Mouse (Mus musculus) kidney, embryonic 14.5 days (tissue): ENCODE results near the gene Tiprl. TPM values are rescaled to one million over a fixed set of nuclear protein-coding genes. Genes with fewer than 3 reads are reported as not detected.

Source experiments
- ATAC-seq: fragments of 200-750 bp; cut with Nextera tagmentation; 2 replicates; pipeline ENCODE4 v1.8.0; 2017; ENCODE audit warnings: moderate number of reproducible peaks, mild to moderate bottlenecking, moderate TSS enrichment, moderate library complexity; ENCODE audit not compliant: low FRiP score, low TSS enrichment
- H3K27ac ChIP-seq: fragments of 300-500 bp; sonication (generic); 2 replicates; pipeline ENCODE4 v1.5.1; 2014; ENCODE audit warnings: low read depth, mild to moderate bottlenecking, low read length, moderate library complexity, mixed read lengths
- H3K27me3 ChIP-seq: fragments of 300-500 bp; sonication (generic); 2 replicates; pipeline ENCODE4 v1.6.1; 2014; ENCODE audit warnings: mild to moderate bottlenecking, low read length; ENCODE audit not compliant: control insufficient read depth, insufficient read depth
- H3K36me3 ChIP-seq: fragments of 300-500 bp; sonication (generic); 2 replicates; pipeline ENCODE4 v1.6.1; 2014; ENCODE audit warnings: low read length, mixed read lengths; ENCODE audit not compliant: control insufficient read depth, insufficient read depth
- H3K4me1 ChIP-seq: fragments of 300-500 bp; sonication (generic); 2 replicates; pipeline ENCODE4 v1.6.1; 2014; ENCODE audit warnings: low read length, mixed read lengths; ENCODE audit not compliant: control insufficient read depth, insufficient read depth
- H3K4me2 ChIP-seq: fragments of 300-500 bp; sonication (generic); replicated peaks from 2 replicates; pipeline ENCODE4 v1.6.1; 2014; ENCODE audit warnings: low read depth, mild to moderate bottlenecking, low read length
- H3K4me3 ChIP-seq: fragments of 300-500 bp; sonication (generic); 2 replicates; pipeline ENCODE4 v1.5.1; 2014; ENCODE audit warnings: mild to moderate bottlenecking, low read length
- H3K9ac ChIP-seq: fragments of 300-500 bp; sonication (generic); 2 replicates; pipeline ENCODE4 v1.6.1; 2014; ENCODE audit warnings: low read depth, mild to moderate bottlenecking, low read length, moderate library complexity
- H3K9me3 ChIP-seq: fragments of 300-500 bp; sonication (generic); 2 replicates; pipeline ENCODE4 v1.6.1; 2016; ENCODE audit warnings: low read length; ENCODE audit not compliant: control insufficient read depth
- WGBS: fragments of 180-500 bp; shearing (Covaris S2); extraction: QIAGEN DNeasy Blood & Tissue Kit; methylation state at CpG from one replicate; pipeline ENCODE4 v1.1.7; 2014; 5-methylcytosine and 5-hydroxymethylcytosine counted together
- polyA plus RNA-seq: library from polyadenylated mRNA; unstranded; fragments of >200 nt; fragmentation: Nextera tagmentation; extraction: Ambion mirVana; gene quantifications from 2 replicates; pipeline ENCODE4 v1.2.1, GENCODE M21; 2014

Tiprl gene
- 94.5 and 103 TPM in 2 replicates for polyA plus RNA-seq

GRCm38 (mm10) chr1:165236321-165237298, at the start of gene Tiprl:
Tiprl (minus strand) TSS chr1:165236996.
- Histone ChIP-seq H3K4me1 (peaks cover 9% of the 10 kb centered on the region; the same call in 1 of the 2 replicates), H3K27me3 (no peaks in the 10 kb centered on the region), H3K27ac (peak within 1 kb of the TSS; percentile 86), H3K9me3 (no peaks in the 10 kb centered on the region), H3K9ac (peak within 1 kb of the TSS; percentile 71), H3K4me3 (peak within 1 kb of the TSS; percentile 89), H3K36me3 (no peaks in the 10 kb centered on the region), H3K4me2 (peak within 1 kb of the TSS; percentile 85)
- peak; percentile 99 for ATAC-seq
- WGBS, result under 1% methylated on average over 76 of the region's 76 CpGs

DNA sequence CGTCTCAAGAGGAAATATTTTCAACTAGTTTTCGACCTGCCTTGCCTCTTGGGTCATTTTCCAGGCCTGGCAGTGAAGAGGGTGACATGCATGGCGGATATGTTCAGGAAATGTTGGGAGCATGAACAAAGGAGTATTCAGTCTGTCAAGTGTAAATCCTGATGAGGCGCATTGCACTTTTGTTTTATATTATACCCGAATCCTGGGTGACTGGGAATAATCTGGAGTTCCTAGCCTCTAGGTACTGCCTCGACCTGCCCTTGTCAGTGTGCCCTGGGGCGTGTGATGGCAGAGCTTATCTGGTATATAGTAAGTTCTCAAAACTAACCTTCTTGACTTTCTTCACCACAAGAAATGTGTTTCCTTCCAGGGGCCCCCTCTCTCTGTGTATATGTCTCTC, 47.3 kb upstream of the Tiprl start:
- H3K4me2 ChIP-seq, result no peak overlapping the region; the same call in 1 of the 2 replicates
- WGBS, result 68% methylated on average over 7 of the region's 7 CpGs

GRCm38 (mm10) chr1:165282967-165283345, 46.2 kb upstream of the Tiprl start:
- H3K9me3 ChIP-seq, result no peaks in the 10 kb centered on the region
- no peak overlapping the region for H3K9ac ChIP-seq
- peaks cover 11% of the 10 kb centered on the region for H3K4me1 ChIP-seq

More for the DNA sequence above, 47.3 kb upstream of the Tiprl start:
- no peaks in the 10 kb centered on the region for H3K36me3 ChIP-seq
- peaks cover 11% of the 10 kb centered on the region for H3K4me1 ChIP-seq
- no peaks in the 10 kb centered on the region for H3K9me3 ChIP-seq
- no peak overlapping the region for H3K4me3 ChIP-seq
- no peaks in the 10 kb centered on the region for H3K27me3 ChIP-seq
- no peak overlapping the region for H3K27ac ChIP-seq
- ATAC-seq, result no peak
- no peak overlapping the region for H3K9ac ChIP-seq

DNA sequence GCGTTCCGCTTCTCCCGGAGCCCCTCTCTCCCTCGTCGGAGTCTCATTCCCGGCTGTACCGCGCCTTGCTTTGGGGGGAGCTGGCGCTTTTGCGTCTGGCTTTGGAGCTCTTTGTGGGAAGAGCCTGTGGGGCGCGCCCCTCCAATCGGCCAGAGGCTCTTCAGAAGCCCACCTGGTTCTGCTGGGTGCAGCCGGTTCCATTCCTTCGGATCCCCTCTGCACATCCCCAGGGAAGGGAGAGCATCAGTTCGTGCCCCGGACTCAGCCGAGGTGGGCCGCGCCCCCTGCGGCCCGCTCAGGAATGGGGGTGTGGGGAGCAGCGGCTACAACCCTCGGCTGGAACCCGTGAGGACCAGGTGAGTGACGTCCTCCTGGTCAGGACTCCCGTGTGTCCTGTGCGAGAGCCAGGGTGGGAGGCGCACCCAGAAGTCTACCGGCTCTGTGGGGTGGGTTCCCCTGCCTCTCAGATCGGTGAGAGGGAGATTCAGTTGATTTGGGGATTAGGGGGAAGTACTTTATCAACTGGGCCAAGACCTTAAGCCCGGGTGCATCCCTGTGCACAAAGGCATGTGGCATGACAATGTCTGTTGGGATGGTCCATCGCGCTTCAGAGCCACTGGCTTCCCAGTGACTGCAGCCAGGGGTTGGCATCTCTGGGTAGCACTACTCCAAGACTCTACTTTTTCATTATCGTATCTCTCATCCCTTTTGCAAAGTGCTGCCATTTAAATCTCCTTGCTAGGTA, 45.6 kb upstream of the Tiprl start:
- H3K27me3 ChIP-seq, result no peaks in the 10 kb centered on the region
- ATAC-seq, result peak; percentile 59
- no peaks in the 10 kb centered on the region for H3K36me3 ChIP-seq
- WGBS, result 1% methylated on average over 35 of the region's 35 CpGs
- H3K9ac ChIP-seq, result peak overlapping the region; percentile 89
- H3K4me1 ChIP-seq, result peaks cover 11% of the 10 kb centered on the region
- peak overlapping the region; percentile 79 for H3K4me3 ChIP-seq
- H3K9me3 ChIP-seq, result no peaks in the 10 kb centered on the region
- peak overlapping the region; percentile 94 for H3K4me2 ChIP-seq
- peak overlapping the region; percentile 86 for H3K27ac ChIP-seq

More at GRCm38 (mm10) chr1:165282967-165283345, 46.2 kb upstream of the Tiprl start:
- WGBS, result 22% methylated on average over 7 of the region's 7 CpGs
- H3K27ac ChIP-seq, result no peak overlapping the region
- no peaks in the 10 kb centered on the region for H3K27me3 ChIP-seq
- H3K36me3 ChIP-seq, result no peaks in the 10 kb centered on the region
- peak overlapping the region; percentile 94 for H3K4me2 ChIP-seq
- no peak for ATAC-seq
- H3K4me3 ChIP-seq, result peak overlapping the region; percentile 79

GRCm38 (mm10) chr1:165281351-165282221, 44.8 kb upstream of the Tiprl start:
- Histone ChIP-seq H3K4me3 (peak overlapping the region; percentile 79), H3K27me3 (no peaks in the 10 kb centered on the region), H3K4me1 (peaks cover 11% of the 10 kb centered on the region), H3K9me3 (no peaks in the 10 kb centered on the region), H3K4me2 (peak overlapping the region; percentile 94), H3K9ac (peak overlapping the region; percentile 89), H3K27ac (peak overlapping the region; percentile 86), H3K36me3 (no peaks in the 10 kb centered on the region)
- WGBS, result under 1% methylated on average over 51 of the region's 71 CpGs
- ATAC-seq, result peak; percentile 91

GRCm38 (mm10) chr1:165280741-165281140, 43.9 kb upstream of the Tiprl start:
- Histone ChIP-seq H3K36me3 (no peaks in the 10 kb centered on the region), H3K27ac (no peak overlapping the region), H3K4me1 (peaks cover 11% of the 10 kb centered on the region), H3K9me3 (no peaks in the 10 kb centered on the region), H3K4me3 (peak overlapping the region; percentile 79), H3K27me3 (no peaks in the 10 kb centered on the region), H3K4me2 (peak overlapping the region; percentile 94), H3K9ac (peak overlapping the region; percentile 89)
- 16% methylated on average over 10 of the region's 10 CpGs for WGBS
- ATAC-seq, result no peak

- no peaks in the 10 kb centered on the region for H3K36me3 ChIP-seq
- WGBS, result 89% methylated on average over 6 of the region's 6 CpGs
Measured at GRCm38 (mm10) chr1:165274946-165275345, 38.1 kb upstream of the Tiprl start.

GRCm38 (mm10) chr1:165252027-165252671, 15.4 kb upstream of the Tiprl start:
- Histone ChIP-seq H3K27me3 (no peaks in the 10 kb centered on the region), H3K4me3 (no peak overlapping the region), H3K27ac (no peak overlapping the region), H3K9me3 (no peaks in the 10 kb centered on the region), H3K4me1 (no peaks in the 10 kb centered on the region), H3K36me3 (no peaks in the 10 kb centered on the region), H3K9ac (no peak overlapping the region), H3K4me2 (no peak overlapping the region)
- WGBS, result 44% methylated on average over 11 of the region's 11 CpGs
- no peak for ATAC-seq

More at GRCm38 (mm10) chr1:165274946-165275345, 38.1 kb upstream of the Tiprl start:
- H3K4me1 ChIP-seq, result no peaks in the 10 kb centered on the region
- H3K4me3 ChIP-seq, result no peak overlapping the region
- H3K27ac ChIP-seq, result no peak overlapping the region
- H3K9me3 ChIP-seq, result no peaks in the 10 kb centered on the region
- no peak overlapping the region for H3K9ac ChIP-seq
- no peaks in the 10 kb centered on the region for H3K27me3 ChIP-seq
- no peak overlapping the region for H3K4me2 ChIP-seq
- no peak for ATAC-seq
